Mouse (Mus musculus) macrophage (primary cell): ENCODE measurements at regions not wholly inside any gene's neighbourhood (a gene's known extent, or its start where the extent isn't known, plus 50 kb on each side); places are given as distances from the start of the nearest gene placed in this dataset.

Source experiments
- H3K27ac ChIP-seq: fragments of 350-480 bp; formaldehyde crosslinking; 2 replicates; pipeline ENCODE4 v1.9.0; 2021
- H3K36me3 ChIP-seq: fragments of 350-480 bp; formaldehyde crosslinking; 2 replicates; pipeline ENCODE4 v1.9.0; 2021; ENCODE audit errors: inconsistent target
- H3K4me3 ChIP-seq: fragments of 350-480 bp; formaldehyde crosslinking; 2 replicates; pipeline ENCODE4 v1.9.0; 2021; ENCODE audit errors: inconsistent target
- H3K79me2 ChIP-seq: fragments of 350-480 bp; formaldehyde crosslinking; 2 replicates; pipeline ENCODE4 v1.9.0; 2021; ENCODE audit errors: inconsistent target
- WGBS: methylation state at CpG from one replicate; pipeline ENCODE4 v1.1.7; 2026; ENCODE audit warnings: inconsistent platforms; ENCODE audit not compliant: missing documents; 5-methylcytosine and 5-hydroxymethylcytosine counted together

GRCm38 (mm10) chr9:120721451-120722123 is 150.3 kb downstream of the Rpl14 start:
- 95% methylated on average over 9 of the region's 9 CpGs for WGBS
- Histone ChIP-seq H3K27ac (no peak overlapping the region), H3K36me3 (no peaks in the 10 kb centered on the region), H3K79me2 (no peaks in the 10 kb centered on the region), H3K4me3 (no peak overlapping the region)

- H3K79me2 ChIP-seq = no peaks in the 10 kb centered on the region
- 90% methylated on average over 4 of the region's 5 CpGs for WGBS
- no peak overlapping the region for H3K4me3 ChIP-seq
- no peaks in the 10 kb centered on the region for H3K36me3 ChIP-seq
- H3K27ac ChIP-seq = no peak overlapping the region
Measured at GRCm38 (mm10) chr9:120723026-120723425, 151.8 kb downstream of the Rpl14 start.

GRCm38 (mm10) chr9:120731952-120732622 is 160.8 kb downstream of the Rpl14 start:
- 87% methylated on average over 8 of the region's 8 CpGs for WGBS
- Histone ChIP-seq H3K27ac (no peak overlapping the region), H3K36me3 (no peaks in the 10 kb centered on the region), H3K79me2 (no peaks in the 10 kb centered on the region), H3K4me3 (no peak overlapping the region)

GRCm38 (mm10) chr9:120732650-120733293 is 161.5 kb downstream of the Rpl14 start:
- WGBS = 94% methylated on average over 14 of the region's 14 CpGs
- H3K36me3 ChIP-seq = no peaks in the 10 kb centered on the region
- H3K79me2 ChIP-seq = no peaks in the 10 kb centered on the region
- H3K4me3 ChIP-seq = no peak overlapping the region
- no peak overlapping the region for H3K27ac ChIP-seq

- 74% methylated on average over 11 of the region's 11 CpGs for WGBS
- Histone ChIP-seq H3K36me3 (no peaks in the 10 kb centered on the region), H3K27ac (no peak overlapping the region), H3K4me3 (no peak overlapping the region), H3K79me2 (no peaks in the 10 kb centered on the region)
Measured at GRCm38 (mm10) chr9:120733681-120734465, 162.6 kb downstream of the Rpl14 start.

- no peaks in the 10 kb centered on the region for H3K36me3 ChIP-seq
- H3K4me3 ChIP-seq = no peak overlapping the region
- 75% methylated on average over 7 of the region's 7 CpGs for WGBS
- H3K79me2 ChIP-seq = no peaks in the 10 kb centered on the region
- no peak overlapping the region for H3K27ac ChIP-seq
Measured at GRCm38 (mm10) chr9:120735217-120735616, 164.0 kb downstream of the Rpl14 start.

- WGBS = 80% methylated on average over 1 of the region's 1 CpGs
- no peaks in the 10 kb centered on the region for H3K79me2 ChIP-seq
- H3K27ac ChIP-seq = no peak overlapping the region
- no peaks in the 10 kb centered on the region for H3K36me3 ChIP-seq
- H3K4me3 ChIP-seq = no peak overlapping the region
Measured at GRCm38 (mm10) chr9:120737956-120738355, 166.7 kb downstream of the Rpl14 start.

GRCm38 (mm10) chr9:120739199-120739952 is 168.1 kb downstream of the Rpl14 start:
- no peaks in the 10 kb centered on the region for H3K79me2 ChIP-seq
- WGBS = 52% methylated on average over 14 of the region's 14 CpGs
- no peaks in the 10 kb centered on the region for H3K36me3 ChIP-seq
- H3K4me3 ChIP-seq = no peak overlapping the region
- H3K27ac ChIP-seq = no peak overlapping the region

GRCm38 (mm10) chr9:120739953-120740524 is 168.8 kb downstream of the Rpl14 start:
- Histone ChIP-seq H3K4me3 (no peak overlapping the region), H3K27ac (no peak overlapping the region), H3K79me2 (no peaks in the 10 kb centered on the region), H3K36me3 (no peaks in the 10 kb centered on the region)
- 82% methylated on average over 6 of the region's 6 CpGs for WGBS

GRCm38 (mm10) chr9:120741521-120741920 is 170.3 kb downstream of the Rpl14 start:
- H3K4me3 ChIP-seq = no peak overlapping the region
- no peak overlapping the region for H3K27ac ChIP-seq
- no peaks in the 10 kb centered on the region for H3K79me2 ChIP-seq
- 91% methylated on average over 1 of the region's 2 CpGs for WGBS
- no peaks in the 10 kb centered on the region for H3K36me3 ChIP-seq

- 83% methylated on average over 8 of the region's 9 CpGs for WGBS
- Histone ChIP-seq H3K4me3 (no peak overlapping the region), H3K27ac (no peak overlapping the region), H3K79me2 (no peaks in the 10 kb centered on the region), H3K36me3 (no peaks in the 10 kb centered on the region)
Measured at GRCm38 (mm10) chr9:120743455-120743854, 172.2 kb downstream of the Rpl14 start.

- Histone ChIP-seq H3K36me3 (no peaks in the 10 kb centered on the region), H3K27ac (no peak overlapping the region), H3K79me2 (no peaks in the 10 kb centered on the region), H3K4me3 (no peak overlapping the region)
- WGBS = 86% methylated on average over 5 of the region's 6 CpGs
Measured at GRCm38 (mm10) chr9:120745674-120746073, 174.4 kb downstream of the Rpl14 start.

- H3K79me2 ChIP-seq = no peaks in the 10 kb centered on the region
- WGBS = 100% methylated on average over 4 of the region's 4 CpGs
- H3K4me3 ChIP-seq = no peak overlapping the region
- H3K36me3 ChIP-seq = no peaks in the 10 kb centered on the region
- no peak overlapping the region for H3K27ac ChIP-seq
Measured at GRCm38 (mm10) chr9:120750820-120751219, 178.2 kb upstream of the Ctnnb1 start.
